Mouse (Mus musculus) limb, embryonic 12.5 days (tissue): ENCODE measurements around the gene Pip5k1c. TPM values are rescaled to one million over a fixed set of nuclear protein-coding genes. Genes with fewer than 3 reads are reported as not detected.

Experiments used
- ATAC-seq: fragments of 200-750 bp; cut with Nextera tagmentation; 2 replicates; pipeline ENCODE4 v1.8.0; 2017; ENCODE audit warnings: low read depth, moderate TSS enrichment; ENCODE audit not compliant: insufficient number of reproducible peaks, insufficient read depth, low FRiP score, low TSS enrichment
- H3K27ac ChIP-seq: fragments of 300-500 bp; sonication (generic); 2 replicates; pipeline ENCODE4 v1.5.1; 2016; ENCODE audit warnings: mild to moderate bottlenecking, moderate library complexity
- H3K27me3 ChIP-seq: fragments of 300-500 bp; sonication (generic); 2 replicates; pipeline ENCODE4 v1.6.1; 2016; ENCODE audit warnings: mild to moderate bottlenecking, moderate library complexity
- H3K36me3 ChIP-seq: fragments of 300-500 bp; sonication (generic); 2 replicates; pipeline ENCODE4 v1.6.1; 2016; ENCODE audit warnings: mild to moderate bottlenecking, moderate library complexity
- H3K4me1 ChIP-seq: fragments of 300-500 bp; sonication (generic); replicated peaks from 2 replicates; pipeline ENCODE4 v1.6.1; 2016
- H3K4me2 ChIP-seq: fragments of 300-500 bp; sonication (generic); 2 replicates; pipeline ENCODE4 v1.6.1; 2016; ENCODE audit warnings: mild to moderate bottlenecking, moderate library complexity
- H3K4me3 ChIP-seq: fragments of 300-500 bp; sonication (generic); replicated peaks from 2 replicates; pipeline ENCODE4 v1.5.1; 2016; ENCODE audit warnings: mild to moderate bottlenecking
- H3K9ac ChIP-seq: fragments of 300-500 bp; sonication (generic); replicated peaks from 2 replicates; pipeline ENCODE4 v1.6.1; 2016; ENCODE audit warnings: mild to moderate bottlenecking, moderate library complexity
- H3K9me3 ChIP-seq: fragments of 300-500 bp; sonication (generic); 2 replicates; pipeline ENCODE4 v1.6.1; 2016; ENCODE audit warnings: mild to moderate bottlenecking, moderate library complexity
- WGBS: fragments of 180-500 bp; shearing (Covaris S2); methylation state at CpG from one replicate; pipeline ENCODE4 v1.1.7; 2016; 5-methylcytosine and 5-hydroxymethylcytosine counted together
- microRNA-seq: library from miRNA; unstranded; fragments of <30 nt; microRNA quantifications from one replicate; pipeline ENCODE4, GENCODE M21; 2017
- polyA plus RNA-seq: library from polyadenylated mRNA; unstranded; fragments of >200 nt; fragmentation: Nextera tagmentation; extraction: Ambion mirVana; gene quantifications from 2 replicates; pipeline ENCODE4 v1.2.1, GENCODE M21; 2016

Gene Pip5k1c
- polyA plus RNA-seq, 1 experiment from 2014 or later: 63.9 TPM

DNA sequence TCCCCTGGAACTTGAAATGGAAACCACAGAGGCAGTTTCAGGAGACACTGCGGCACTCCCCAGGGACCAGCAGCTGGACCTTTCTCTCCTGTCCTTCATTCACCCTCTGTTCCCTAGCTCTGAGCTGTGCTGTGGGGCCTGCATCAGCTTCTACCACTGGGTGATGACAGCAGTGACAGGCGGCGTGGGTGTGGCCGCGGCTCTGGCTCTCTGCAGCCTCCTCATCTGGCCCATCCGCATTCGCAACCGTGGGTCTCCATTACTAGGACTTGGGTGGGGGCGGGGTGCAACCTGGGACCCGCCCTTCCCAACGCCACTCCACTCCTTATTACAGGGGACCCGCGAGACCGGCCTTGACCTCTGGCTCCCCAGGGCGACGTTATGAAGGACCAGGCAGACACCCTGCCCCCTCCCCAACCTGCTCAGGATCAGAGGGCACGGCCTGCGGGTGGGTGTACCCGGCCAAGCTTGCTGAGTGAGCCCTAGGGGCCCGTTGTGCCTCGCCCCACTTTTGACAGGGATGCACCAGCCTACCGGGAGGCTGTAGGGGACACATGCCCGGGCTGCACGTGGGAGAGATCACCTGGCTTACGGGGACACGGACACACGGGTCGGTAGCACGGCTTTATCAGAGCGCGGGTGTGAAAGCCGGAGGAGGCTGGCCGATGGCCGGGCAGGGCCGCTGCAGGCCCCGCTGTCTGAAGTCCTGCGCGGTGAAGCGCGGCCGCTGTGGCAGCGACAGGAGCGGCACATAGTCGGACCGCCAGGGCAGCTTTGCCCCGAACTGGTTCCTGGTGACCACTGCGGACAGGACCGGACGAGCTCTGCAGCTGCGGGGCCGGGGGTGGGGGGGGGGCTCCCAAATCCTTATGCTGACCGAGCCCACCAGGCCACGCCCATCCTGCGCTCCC, 70.9 kb downstream of the Pip5k1c start:
- 9% methylated on average over 54 of the region's 54 CpGs for WGBS
- no peaks in the 10 kb centered on the region for H3K9me3 ChIP-seq
- peaks cover 40% of the 10 kb centered on the region for H3K4me1 ChIP-seq
- H3K27ac ChIP-seq: no peak overlapping the region
- peak overlapping the region; percentile 55 for H3K9ac ChIP-seq
- H3K27me3 ChIP-seq: peaks cover 50% of the 10 kb centered on the region
- no peak for ATAC-seq
- H3K36me3 ChIP-seq: peaks cover 42% of the 10 kb centered on the region
- peak overlapping the region; percentile 37 for H3K4me3 ChIP-seq
- H3K4me2 ChIP-seq: peak overlapping the region; percentile 67

DNA sequence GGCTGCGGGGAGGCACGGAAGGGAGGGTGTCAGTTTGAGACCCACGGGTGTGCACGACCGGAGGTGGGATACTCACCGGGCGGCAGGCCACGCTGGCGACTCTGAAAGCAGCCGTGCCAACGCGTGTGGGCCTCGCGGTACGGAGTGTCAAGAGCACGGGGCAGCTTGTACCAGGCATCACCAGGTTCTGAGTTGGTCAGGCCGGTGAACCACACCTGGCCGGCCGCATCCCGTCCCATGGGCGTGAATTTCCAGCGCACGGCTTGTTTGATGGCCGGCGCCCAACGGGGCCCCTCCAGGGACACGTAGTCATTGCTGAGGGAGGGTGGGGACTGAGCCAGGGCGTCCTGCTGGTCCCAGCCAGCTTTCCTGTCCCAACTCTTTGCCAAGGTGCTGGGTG, 71.9 kb downstream of the Pip5k1c start:
- no peaks in the 10 kb centered on the region for H3K9me3 ChIP-seq
- H3K27me3 ChIP-seq: peaks cover 49% of the 10 kb centered on the region
- no peak; the same call in 1 of the 2 replicates for ATAC-seq
- WGBS: 13% methylated on average over 28 of the region's 28 CpGs
- H3K4me3 ChIP-seq: peak overlapping the region; percentile 37
- peak overlapping the region; percentile 37; the same call in 1 of the 2 replicates for H3K9ac ChIP-seq
- H3K36me3 ChIP-seq: peaks cover 52% of the 10 kb centered on the region
- peak overlapping the region; percentile 67 for H3K4me2 ChIP-seq
- H3K4me1 ChIP-seq: peaks cover 32% of the 10 kb centered on the region
- H3K27ac ChIP-seq: no peak overlapping the region

DNA sequence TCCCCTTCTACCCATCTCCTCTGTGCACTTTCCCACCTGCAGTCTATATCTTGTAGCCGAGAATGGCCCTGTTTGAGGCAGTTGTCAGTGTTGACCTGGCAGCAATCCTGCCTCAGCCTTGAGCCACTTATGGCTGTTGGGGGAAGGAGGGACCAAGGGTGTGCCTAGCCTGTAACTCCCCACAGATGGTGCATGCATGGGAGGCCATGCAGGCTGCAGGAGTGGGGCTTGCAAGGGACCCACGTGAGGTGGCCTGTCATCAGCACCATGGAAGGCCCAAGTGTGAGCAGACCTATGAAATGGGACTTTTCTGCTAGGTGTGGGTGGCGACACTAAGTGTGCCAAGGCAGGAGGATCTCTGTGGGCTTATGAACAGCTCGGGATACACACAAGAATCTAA, 72.3 kb downstream of the Pip5k1c start:
- 37% methylated on average over 4 of the region's 4 CpGs for WGBS
- Histone ChIP-seq H3K4me2 (peak overlapping the region; percentile 67), H3K36me3 (peaks cover 56% of the 10 kb centered on the region), H3K27ac (no peak overlapping the region), H3K9ac (no peak overlapping the region), H3K9me3 (no peaks in the 10 kb centered on the region), H3K4me1 (peaks cover 28% of the 10 kb centered on the region), H3K27me3 (peaks cover 49% of the 10 kb centered on the region), H3K4me3 (peak overlapping the region; percentile 37)
- ATAC-seq: 0 out of 2 replicates have a peak, but pooled peaks have one; percentile 5

DNA sequence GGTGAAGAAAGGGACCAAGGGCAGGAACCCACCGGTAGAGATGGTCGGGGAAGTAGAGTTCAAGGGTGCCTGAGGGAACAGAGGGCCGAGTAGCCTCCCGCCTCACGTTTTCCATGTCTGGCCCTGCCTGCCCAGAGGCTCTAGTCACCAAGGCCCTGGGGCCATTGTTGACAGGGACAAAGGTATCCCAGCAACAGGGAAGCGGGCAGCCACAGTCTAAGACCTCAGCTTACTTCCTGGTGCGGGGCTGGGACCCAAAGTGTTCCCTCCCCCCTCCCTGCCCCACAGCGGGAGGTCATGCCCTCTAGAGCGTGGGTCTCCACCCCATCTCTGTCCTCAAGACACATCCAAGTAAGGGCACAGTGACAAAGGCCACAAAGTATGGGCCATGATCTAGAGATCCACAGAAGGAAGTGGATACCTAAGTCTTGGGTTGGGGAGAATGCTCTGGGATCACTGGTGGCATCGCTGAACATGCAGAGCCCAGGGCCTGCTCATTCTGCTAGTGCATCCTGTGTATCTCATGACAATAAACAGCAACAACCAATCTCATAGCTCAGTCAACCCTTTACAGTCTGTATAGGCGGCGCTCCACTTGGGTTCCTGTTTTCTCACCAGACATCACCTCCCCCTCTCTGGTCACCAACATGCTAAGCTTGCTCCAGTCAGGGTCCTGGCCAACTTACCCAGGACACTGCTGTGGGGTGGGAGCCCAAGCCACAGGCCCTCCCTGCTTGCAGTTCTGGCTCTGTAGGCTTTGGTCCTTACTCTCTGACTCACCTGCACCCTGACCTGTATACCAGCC, 73.1 kb downstream of the Pip5k1c start, which contains the start of gene 4930404N11Rik:
TSS of gene 4930404N11Rik (minus strand) at position 145 of the 805 bp plus-strand sequence.
- Histone ChIP-seq H3K9me3 (no peaks in the 10 kb centered on the region), H3K4me3 (peak within 1 kb of the TSS; percentile 37), H3K36me3 (peaks cover 64% of the 10 kb centered on the region), H3K4me2 (peak within 1 kb of the TSS; percentile 67), H3K9ac (peak within 1 kb of the TSS; percentile 37; the same call in 1 of the 2 replicates), H3K27me3 (peaks cover 49% of the 10 kb centered on the region), H3K4me1 (peaks cover 24% of the 10 kb centered on the region), H3K27ac (no peak within 1 kb of the TSS)
- WGBS: 33% methylated on average over 12 of the region's 12 CpGs
- ATAC-seq: no peak

DNA sequence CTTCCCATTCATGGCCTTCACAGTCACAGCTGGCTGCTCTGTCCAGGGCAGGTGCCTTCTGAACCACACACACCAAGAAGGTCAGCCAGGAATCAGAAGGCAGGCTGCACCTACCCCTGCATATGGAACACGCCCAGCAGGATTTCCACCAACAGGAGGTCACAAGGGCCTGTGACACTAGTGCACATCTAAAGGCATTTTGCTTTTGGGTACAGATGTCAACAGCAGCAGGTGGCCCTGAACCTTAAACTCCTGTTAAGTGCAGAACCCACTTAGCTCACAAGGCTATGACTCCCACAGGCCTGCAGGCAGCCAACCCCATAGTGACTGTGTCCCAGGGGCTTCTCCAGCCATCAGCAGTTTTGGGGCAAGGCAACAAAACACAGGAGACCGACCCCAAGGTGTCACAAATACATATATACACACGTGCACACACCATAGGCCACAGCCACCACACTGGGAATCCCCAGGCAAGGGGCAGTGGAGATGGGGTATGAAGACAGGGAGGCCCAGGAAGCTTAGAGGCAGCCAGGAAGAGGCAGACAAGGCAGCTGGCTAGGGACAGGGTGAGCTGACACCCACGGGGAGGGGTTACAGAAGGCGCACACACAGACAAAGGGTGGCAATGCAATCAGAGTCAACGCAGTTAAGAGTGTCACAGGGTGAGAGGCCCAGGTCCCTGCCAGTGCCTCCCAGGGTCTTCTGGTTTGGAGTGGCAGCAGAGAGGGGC, 73.9 kb downstream of the Pip5k1c start:
- 86% methylated on average over 6 of the region's 6 CpGs for WGBS
- Histone ChIP-seq H3K9me3 (no peaks in the 10 kb centered on the region), H3K27me3 (peaks cover 48% of the 10 kb centered on the region), H3K27ac (no peak overlapping the region), H3K4me1 (peaks cover 22% of the 10 kb centered on the region), H3K36me3 (peaks cover 71% of the 10 kb centered on the region), H3K4me2 (no peak overlapping the region), H3K4me3 (no peak overlapping the region), H3K9ac (no peak overlapping the region)
- ATAC-seq: no peak

DNA sequence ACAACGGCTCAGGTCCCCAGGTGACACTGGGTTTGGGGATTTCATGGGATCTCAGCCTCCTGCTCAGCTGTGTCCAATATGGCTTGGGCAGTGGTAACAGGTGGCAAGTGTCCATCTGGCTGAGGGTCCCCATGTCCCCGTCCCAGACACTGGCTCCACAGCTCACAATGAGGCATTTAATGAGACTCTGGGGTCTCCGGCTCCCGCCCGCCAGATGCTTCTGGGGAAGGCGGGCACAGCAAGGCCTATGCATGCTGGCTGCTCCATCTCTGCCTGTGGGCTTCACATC, 74.4 kb downstream of the Pip5k1c start:
- no peak overlapping the region for H3K4me2 ChIP-seq
- H3K4me1 ChIP-seq: peaks cover 22% of the 10 kb centered on the region
- no peak overlapping the region for H3K27ac ChIP-seq
- 82% methylated on average over 6 of the region's 6 CpGs for WGBS
- no peaks in the 10 kb centered on the region for H3K9me3 ChIP-seq
- ATAC-seq: no peak
- H3K4me3 ChIP-seq: no peak overlapping the region
- peaks cover 71% of the 10 kb centered on the region for H3K36me3 ChIP-seq
- no peak overlapping the region for H3K9ac ChIP-seq
- peaks cover 43% of the 10 kb centered on the region for H3K27me3 ChIP-seq

Small RNAs within 50 kb of the gene (microRNA-seq; reads per million reads assigned to microRNA genes)
- 8.8 reads per million, percentile 23 among the genes with 10 or more reads in this experiment for gene Mir3057

Other genes starting within 250 kb of the Pip5k1c start
- gene Sgta, start 232.8 kb upstream of the Pip5k1c start, polyA plus RNA-seq: 225 and 235 TPM in 2 replicates
- 68.1 and 68.3 TPM in 2 replicates for gene Thop1, start 222.9 kb upstream of the Pip5k1c start, polyA plus RNA-seq
- gene Creb3l3, start 194.1 kb upstream of the Pip5k1c start, polyA plus RNA-seq: 0.45 and 0.61 TPM in 2 replicates
- 220 and 229 TPM in 2 replicates for gene Map2k2, start 187.0 kb upstream of the Pip5k1c start, polyA plus RNA-seq
- 19.0 and 19.7 TPM in 2 replicates for gene Zbtb7a, start 157.7 kb upstream of the Pip5k1c start, polyA plus RNA-seq
- 57.7 and 62.1 TPM in 2 replicates for gene Pias4, start 125.0 kb upstream of the Pip5k1c start, polyA plus RNA-seq
- gene Eef2, start 116.3 kb upstream of the Pip5k1c start, polyA plus RNA-seq: 524 and 544 TPM in 2 replicates
- 64.2 and 65.7 TPM in 2 replicates for gene Dapk3, start 110.0 kb upstream of the Pip5k1c start, polyA plus RNA-seq
- gene 4930442H23Rik, start 109.1 kb upstream of the Pip5k1c start, polyA plus RNA-seq: not detected in 2 replicates
- gene Nmrk2, start 90.9 kb upstream of the Pip5k1c start, polyA plus RNA-seq: not detected in 2 replicates
- gene Atcay, start 62.1 kb upstream of the Pip5k1c start, polyA plus RNA-seq: 0.38 and 0.43 TPM in 2 replicates
- 9.9 and 12.1 TPM in 2 replicates for gene Zfr2, start 59.8 kb upstream of the Pip5k1c start, polyA plus RNA-seq
- gene Matk, start 40.0 kb upstream of the Pip5k1c start, polyA plus RNA-seq: 4.2 and 4.9 TPM in 2 replicates
- gene Mrpl54, start 26.0 kb upstream of the Pip5k1c start, polyA plus RNA-seq: 207 and 217 TPM in 2 replicates
- gene Apba3, start 26.0 kb upstream of the Pip5k1c start, polyA plus RNA-seq: 48.8 and 53.1 TPM in 2 replicates
- 3.2 and 3.6 TPM in 2 replicates for gene Tjp3, start 1.4 kb upstream of the Pip5k1c start, polyA plus RNA-seq
- 57.7 and 58.7 TPM in 2 replicates for gene Cactin, start 28.1 kb downstream of the Pip5k1c start, polyA plus RNA-seq
- 2.2 and 2.6 TPM in 2 replicates for gene Tbxa2r, start 35.8 kb downstream of the Pip5k1c start, polyA plus RNA-seq
- gene Gipc3, start 50.3 kb downstream of the Pip5k1c start, polyA plus RNA-seq: 0.05 TPM in 1 of 2 replicates, not detected in the other
- gene Hmg20b, start 57.5 kb downstream of the Pip5k1c start, polyA plus RNA-seq: 122 TPM in 2 replicates
- 12.5 and 13.3 TPM in 2 replicates for gene Mfsd12, start 64.5 kb downstream of the Pip5k1c start, polyA plus RNA-seq
- gene 4930404N11Rik, start 72.9 kb downstream of the Pip5k1c start, polyA plus RNA-seq: 0.76 and 0.79 TPM in 2 replicates
- 136 and 137 TPM in 2 replicates for gene Fzr1, start 85.6 kb downstream of the Pip5k1c start, polyA plus RNA-seq
- 71.9 and 74.6 TPM in 2 replicates for gene Dohh, start 91.5 kb downstream of the Pip5k1c start, polyA plus RNA-seq
- gene Gm48551, start 91.5 kb downstream of the Pip5k1c start, polyA plus RNA-seq: 3.3 and 3.8 TPM in 2 replicates
- 1.1 and 3.1 TPM in 2 replicates for gene Gm48552, start 96.0 kb downstream of the Pip5k1c start, polyA plus RNA-seq
- 2.9 and 3.0 TPM in 2 replicates for gene Smim24, start 100.1 kb downstream of the Pip5k1c start, polyA plus RNA-seq
- gene Nfic, start 162.7 kb downstream of the Pip5k1c start, polyA plus RNA-seq: 30.8 and 31.1 TPM in 2 replicates
- gene Celf5, start 189.7 kb downstream of the Pip5k1c start, polyA plus RNA-seq: 0.70 and 0.93 TPM in 2 replicates
- 84.3 and 86.9 TPM in 2 replicates for gene Ncln, start 203.4 kb downstream of the Pip5k1c start, polyA plus RNA-seq
- 0.28 and 0.53 TPM in 2 replicates for gene S1pr4, start 207.2 kb downstream of the Pip5k1c start, polyA plus RNA-seq
- gene Gna15, start 231.3 kb downstream of the Pip5k1c start, polyA plus RNA-seq: 1.2 and 1.4 TPM in 2 replicates